Mouse (Mus musculus) neural tube, embryonic 15.5 days (tissue): ENCODE data around the gene Pf4. TPM values are rescaled to one million over a fixed set of nuclear protein-coding genes. Genes with fewer than 3 reads are reported as not detected.

ENCODE experiments used
- ATAC-seq: fragments of 200-750 bp; cut with Nextera tagmentation; 2 replicates; pipeline ENCODE4 v1.8.0; 2017; ENCODE audit warnings: mild to moderate bottlenecking, moderate TSS enrichment, moderate library complexity; ENCODE audit not compliant: low FRiP score
- H3K27ac ChIP-seq: fragments of 300-500 bp; sonication (generic); replicated peaks from 2 replicates; pipeline ENCODE4 v1.5.1; 2015; ENCODE audit warnings: mild to moderate bottlenecking, inconsistent platforms
- H3K27me3 ChIP-seq: fragments of 300-500 bp; sonication (generic); replicated peaks from 2 replicates; pipeline ENCODE4 v1.6.1; 2015; ENCODE audit warnings: inconsistent platforms
- H3K36me3 ChIP-seq: fragments of 300-500 bp; sonication (generic); 2 replicates; pipeline ENCODE4 v1.6.1; 2015; ENCODE audit warnings: inconsistent platforms
- H3K4me1 ChIP-seq: fragments of 300-500 bp; sonication (generic); 2 replicates; pipeline ENCODE4 v1.6.1; 2015; ENCODE audit warnings: inconsistent platforms
- H3K4me2 ChIP-seq: fragments of 300-500 bp; sonication (generic); 2 replicates; pipeline ENCODE4 v1.6.1; 2015; ENCODE audit warnings: inconsistent platforms, mild to moderate bottlenecking, moderate library complexity
- H3K4me3 ChIP-seq: fragments of 300-500 bp; sonication (generic); replicated peaks from 2 replicates; pipeline ENCODE4 v1.5.1; 2015; ENCODE audit warnings: mild to moderate bottlenecking, inconsistent platforms
- H3K9ac ChIP-seq: fragments of 300-500 bp; sonication (generic); replicated peaks from 2 replicates; pipeline ENCODE4 v1.6.1; 2015; ENCODE audit warnings: mild to moderate bottlenecking, inconsistent platforms
- H3K9me3 ChIP-seq: fragments of 300-500 bp; sonication (generic); replicated peaks from 2 replicates; pipeline ENCODE4 v1.6.1; 2016; ENCODE audit warnings: inconsistent platforms
- WGBS: fragments of 180-500 bp; shearing (Covaris S2); methylation state at CpG from one replicate; pipeline ENCODE4 v1.1.7; 2015; ENCODE audit warnings: mixed read lengths; 5-methylcytosine and 5-hydroxymethylcytosine counted together
- polyA plus RNA-seq: library from polyadenylated mRNA; unstranded; fragments of >200 nt; fragmentation: Nextera tagmentation; extraction: Ambion mirVana; gene quantifications from 2 replicates; pipeline ENCODE4 v1.2.1, GENCODE M21; 2015

Gene Pf4
- polyA plus RNA-seq, 1 experiment from 2014 or later: 43.8 TPM

DNA sequence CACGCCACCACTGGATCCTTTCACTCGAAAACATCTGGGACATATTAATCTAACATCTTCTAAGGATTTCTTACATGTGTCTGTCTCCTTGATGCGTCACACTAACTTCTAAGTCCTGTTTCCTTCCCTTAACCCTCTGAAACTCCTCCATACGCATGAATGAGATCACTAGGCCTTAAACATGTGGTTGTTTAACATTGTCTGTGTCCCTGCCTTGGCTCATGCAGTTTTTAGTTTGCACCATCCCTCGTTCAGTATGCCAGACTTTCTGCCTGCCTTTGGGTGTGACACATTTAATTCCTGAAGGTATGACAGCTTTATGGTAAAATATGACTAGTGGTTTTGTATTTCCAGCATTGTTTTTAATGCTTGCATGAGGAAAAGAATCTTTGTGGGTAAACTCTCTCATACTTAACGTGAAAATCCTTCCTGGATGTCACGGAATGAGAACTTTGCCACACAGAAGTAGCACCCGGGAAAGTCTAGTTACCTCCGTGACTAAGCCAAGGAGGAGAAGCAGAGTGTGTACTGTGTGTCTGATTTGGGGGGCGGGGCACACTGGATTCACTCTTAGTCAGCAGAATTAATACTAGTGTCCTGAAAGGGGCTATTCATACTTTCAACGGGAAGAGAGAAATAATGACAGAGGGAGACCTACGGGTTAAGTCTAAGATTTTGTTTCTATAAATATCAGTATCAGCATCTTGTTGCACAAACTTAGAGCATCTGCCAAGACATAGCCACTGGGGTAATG, 8.1 kb upstream of the Pf4 start:
- no peaks in the 10 kb centered on the region for H3K9me3 ChIP-seq
- ATAC-seq: no peak
- 81% methylated on average over 12 of the region's 12 CpGs for WGBS

DNA sequence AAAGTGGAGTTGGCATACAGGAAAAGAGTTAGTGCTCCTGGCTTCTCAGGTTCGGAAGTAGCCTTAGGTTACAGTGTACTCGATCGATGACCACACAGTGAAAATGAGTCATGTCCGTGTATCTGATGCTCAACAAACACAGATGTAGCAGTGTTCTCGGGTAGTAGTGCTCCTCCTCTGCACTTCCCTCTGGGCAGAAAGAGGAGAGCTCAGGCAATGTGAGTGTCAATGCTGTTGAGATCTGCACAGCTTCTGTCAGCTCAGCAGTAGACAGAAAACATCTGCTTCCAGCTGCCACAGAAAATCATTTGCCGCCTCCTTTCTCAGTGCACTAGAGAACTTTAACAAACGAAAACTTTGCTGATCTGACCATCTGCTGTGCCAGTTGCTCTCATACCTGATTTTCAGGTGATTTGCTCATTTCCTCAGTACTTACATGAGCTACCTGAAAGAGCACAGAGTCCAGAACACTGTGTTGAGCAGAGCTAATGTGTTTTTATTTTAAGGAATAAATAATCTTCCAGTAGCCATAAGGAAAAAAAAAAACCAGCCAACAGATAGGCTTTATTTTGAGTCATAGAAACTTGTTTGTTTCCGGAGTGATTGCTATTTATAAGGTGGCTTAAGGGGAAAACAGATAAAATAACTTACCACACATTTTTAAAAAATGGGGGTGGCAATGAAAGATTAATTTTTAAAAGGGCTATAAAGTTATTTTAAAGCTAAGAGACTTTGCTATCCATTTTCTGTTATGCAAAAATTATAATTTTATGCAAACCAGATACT, 6.2 kb upstream of the Pf4 start:
- Histone ChIP-seq H3K36me3 (no peaks in the 10 kb centered on the region), H3K9ac (no peak overlapping the region), H3K4me3 (no peak overlapping the region), H3K9me3 (no peaks in the 10 kb centered on the region), H3K4me2 (no peak overlapping the region), H3K4me1 (no peaks in the 10 kb centered on the region), H3K27ac (no peak overlapping the region), H3K27me3 (0 out of 2 replicates have a peak, but pooled peaks cover 4% of the 10 kb centered on the region)
- WGBS: 81% methylated on average over 8 of the region's 8 CpGs
- no peak for ATAC-seq

More for the DNA sequence above, 8.1 kb upstream of the Pf4 start:
- H3K27me3 ChIP-seq: 0 out of 2 replicates have a peak, but pooled peaks cover 7% of the 10 kb centered on the region
- H3K27ac ChIP-seq: no peak overlapping the region
- no peak overlapping the region for H3K4me3 ChIP-seq
- no peak overlapping the region for H3K9ac ChIP-seq
- no peaks in the 10 kb centered on the region for H3K36me3 ChIP-seq
- peaks cover 8% of the 10 kb centered on the region for H3K4me1 ChIP-seq
- no peak overlapping the region for H3K4me2 ChIP-seq

GRCm38 (mm10) chr5:90768218-90768617, 4.0 kb upstream of the Pf4 start, which contains the start of gene Ppbp:
Ppbp (plus strand) TSS chr5:90768518.
- Histone ChIP-seq H3K4me3 (no peak within 1 kb of the TSS), H3K4me1 (no peaks in the 10 kb centered on the region), H3K27ac (no peak within 1 kb of the TSS), H3K9ac (no peak within 1 kb of the TSS), H3K4me2 (no peak within 1 kb of the TSS), H3K36me3 (no peaks in the 10 kb centered on the region), H3K9me3 (no peaks in the 10 kb centered on the region), H3K27me3 (no peaks in the 10 kb centered on the region)
- no peak for ATAC-seq
- 65% methylated on average over 3 of the region's 3 CpGs for WGBS

- no peaks in the 10 kb centered on the region for H3K4me1 ChIP-seq
- H3K9me3 ChIP-seq: no peaks in the 10 kb centered on the region
- WGBS: 72% methylated on average over 3 of the region's 3 CpGs
- H3K27me3 ChIP-seq: no peaks in the 10 kb centered on the region
- H3K9ac ChIP-seq: no peak overlapping the region
- no peak overlapping the region for H3K27ac ChIP-seq
- H3K4me2 ChIP-seq: no peak overlapping the region
- ATAC-seq: no peak
- H3K4me3 ChIP-seq: no peak overlapping the region
- H3K36me3 ChIP-seq: no peaks in the 10 kb centered on the region
These were observed 866 bp upstream of the Pf4 start for GRCm38 (mm10) chr5:90771369-90771768.

DNA sequence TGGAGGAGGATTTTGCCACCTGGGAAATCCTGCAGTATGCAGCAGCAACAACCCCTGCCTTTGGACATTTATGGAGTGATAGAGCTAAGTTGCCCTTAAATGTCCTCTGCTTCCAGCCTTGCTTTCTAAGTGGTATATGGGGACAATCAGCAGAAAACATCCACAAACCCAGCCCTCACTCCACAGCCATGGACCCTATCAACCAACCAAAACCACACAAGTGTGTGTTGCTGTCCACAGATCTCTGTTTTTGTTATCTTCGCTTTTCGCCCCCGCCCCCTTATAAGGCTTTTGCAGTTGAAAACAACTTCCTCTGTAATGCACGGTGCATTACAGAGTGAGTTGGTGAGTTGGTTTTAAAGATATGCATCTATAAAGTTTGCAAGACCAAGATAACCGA, 3.3 kb downstream of the Pf4 start:
- H3K9me3 ChIP-seq: no peaks in the 10 kb centered on the region
- no peak overlapping the region for H3K9ac ChIP-seq
- no peaks in the 10 kb centered on the region for H3K27me3 ChIP-seq
- H3K36me3 ChIP-seq: no peaks in the 10 kb centered on the region
- H3K4me3 ChIP-seq: no peak overlapping the region
- no peak overlapping the region for H3K4me2 ChIP-seq
- WGBS: 91% methylated on average over 5 of the region's 5 CpGs
- no peak overlapping the region for H3K27ac ChIP-seq
- ATAC-seq: no peak
- H3K4me1 ChIP-seq: no peaks in the 10 kb centered on the region

- Histone ChIP-seq H3K36me3 (no peaks in the 10 kb centered on the region), H3K27me3 (no peaks in the 10 kb centered on the region)
- WGBS: 81% methylated on average over 10 of the region's 10 CpGs
These were observed 5.4 kb downstream of the Pf4 start for GRCm38 (mm10) chr5:90777621-90778020.

DNA sequence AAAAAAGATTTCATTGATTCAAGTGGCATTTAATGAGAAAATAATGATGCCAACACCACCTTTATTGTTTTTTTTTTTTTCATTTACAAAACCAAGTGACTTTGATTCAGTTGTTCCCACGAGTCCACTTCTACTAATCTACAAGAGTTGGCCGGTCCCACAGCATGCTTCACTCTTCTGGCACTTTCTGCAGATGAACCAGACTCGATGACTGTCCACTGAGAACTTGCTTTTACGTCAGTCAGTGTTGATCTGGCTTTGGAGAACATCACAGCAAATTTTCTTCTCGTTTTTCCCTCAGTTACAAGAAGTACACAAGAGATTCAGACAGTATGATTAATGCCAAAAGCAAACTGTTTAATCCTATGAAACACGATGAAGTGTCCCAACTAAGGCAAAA, 6.6 kb downstream of the Pf4 start:
- Histone ChIP-seq H3K4me1 (no peaks in the 10 kb centered on the region), H3K36me3 (no peaks in the 10 kb centered on the region), H3K27me3 (no peaks in the 10 kb centered on the region), H3K9ac (no peak overlapping the region), H3K9me3 (no peaks in the 10 kb centered on the region), H3K4me2 (no peak overlapping the region), H3K27ac (no peak overlapping the region), H3K4me3 (no peak overlapping the region)
- 87% methylated on average over 6 of the region's 6 CpGs for WGBS
- no peak for ATAC-seq

More at GRCm38 (mm10) chr5:90777621-90778020, 5.4 kb downstream of the Pf4 start:
- H3K9me3 ChIP-seq: no peaks in the 10 kb centered on the region
- H3K27ac ChIP-seq: no peak overlapping the region
- ATAC-seq: no peak
- H3K4me2 ChIP-seq: no peak overlapping the region
- no peak overlapping the region for H3K9ac ChIP-seq
- no peaks in the 10 kb centered on the region for H3K4me1 ChIP-seq
- H3K4me3 ChIP-seq: no peak overlapping the region

- Histone ChIP-seq H3K27ac (no peak overlapping the region), H3K4me1 (peaks cover 7% of the 10 kb centered on the region), H3K9ac (no peak overlapping the region), H3K4me3 (no peak overlapping the region), H3K27me3 (no peaks in the 10 kb centered on the region), H3K9me3 (no peaks in the 10 kb centered on the region), H3K36me3 (no peaks in the 10 kb centered on the region), H3K4me2 (no peak overlapping the region)
- WGBS: 90% methylated on average over 3 of the region's 3 CpGs
- no peak for ATAC-seq
These were observed 11.5 kb downstream of the Pf4 start for GRCm38 (mm10) chr5:90783697-90784096.

GRCm38 (mm10) chr5:90785659-90786588, 13.7 kb downstream of the Pf4 start, which contains the start of gene Cxcl3:
Cxcl3 (plus strand) TSS chr5:90786103.
- 19% methylated on average over 26 of the region's 26 CpGs for WGBS
- H3K27ac ChIP-seq: no peak within 1 kb of the TSS
- H3K9ac ChIP-seq: peak within 1 kb of the TSS; percentile 30; the same call in 1 of the 2 replicates
- no peaks in the 10 kb centered on the region for H3K9me3 ChIP-seq
- no peaks in the 10 kb centered on the region for H3K36me3 ChIP-seq
- peak within 1 kb of the TSS; percentile 85 for H3K4me2 ChIP-seq
- ATAC-seq: peak; percentile 92
- no peaks in the 10 kb centered on the region for H3K27me3 ChIP-seq
- peaks cover 7% of the 10 kb centered on the region for H3K4me1 ChIP-seq
- H3K4me3 ChIP-seq: peak within 1 kb of the TSS; percentile 41

DNA sequence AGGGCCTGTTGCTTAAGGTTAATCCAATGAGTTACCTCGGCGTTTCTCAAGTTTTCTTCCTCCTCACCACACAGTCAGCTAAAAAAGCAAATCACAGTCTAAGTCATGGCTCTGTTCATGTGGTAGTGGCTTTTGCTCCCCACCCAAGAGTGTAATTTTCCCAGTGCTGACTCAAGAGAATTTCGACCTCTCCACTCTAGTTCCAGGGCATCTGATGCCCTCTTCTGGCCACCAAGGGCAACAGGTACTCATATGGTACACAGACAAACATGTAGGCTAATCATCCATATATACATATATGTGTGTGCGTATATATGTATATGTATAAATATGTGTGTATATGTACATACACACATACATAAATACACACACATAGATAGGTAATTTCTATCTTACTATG, 15.9 kb downstream of the Pf4 start:
- H3K36me3 ChIP-seq: no peaks in the 10 kb centered on the region
- WGBS: 79% methylated on average over 4 of the region's 4 CpGs
- no peaks in the 10 kb centered on the region for H3K9me3 ChIP-seq
- no peaks in the 10 kb centered on the region for H3K27me3 ChIP-seq
- peaks cover 7% of the 10 kb centered on the region for H3K4me1 ChIP-seq
- H3K4me2 ChIP-seq: no peak overlapping the region
- ATAC-seq: no peak
- H3K9ac ChIP-seq: no peak overlapping the region
- H3K4me3 ChIP-seq: no peak overlapping the region
- no peak overlapping the region for H3K27ac ChIP-seq

GRCm38 (mm10) chr5:90789306-90790073, 17.3 kb downstream of the Pf4 start:
- no peak for ATAC-seq
- Histone ChIP-seq H3K27me3 (no peaks in the 10 kb centered on the region), H3K4me1 (peaks cover 7% of the 10 kb centered on the region), H3K4me3 (no peak overlapping the region), H3K27ac (no peak overlapping the region), H3K9ac (no peak overlapping the region), H3K4me2 (no peak overlapping the region), H3K36me3 (no peaks in the 10 kb centered on the region), H3K9me3 (no peaks in the 10 kb centered on the region)
- WGBS: 79% methylated on average over 11 of the region's 11 CpGs
